Mouse (Mus musculus) fibroblast of lung, adult 2 months (primary cell): ENCODE results near the gene Lbx2.

Experiments used
- DNase-seq: peaks from one replicate; pipeline ENCODE4 v3.0.0-alpha.2; 2011; ENCODE audit warnings: low read depth

Gene Lbx2

GRCm38 (mm10) chr6:83108762-83109668, 22.8 kb downstream of the Lbx2 start, which contains the start of gene Mrpl53:
Mrpl53 (plus strand) TSS chr6:83109040.
- DNase-seq = no peak

- DNase-seq = no peak
These were observed 25.5 kb downstream of the Lbx2 start for GRCm38 (mm10) chr6:83111510-83112136.

GRCm38 (mm10) chr6:83115011-83115671, 29.0 kb downstream of the Lbx2 start, which contains the start of gene Mogs:
Mogs (plus strand) TSS chr6:83115496.
- DNase-seq = peak; percentile 56

GRCm38 (mm10) chr6:83115682-83116372, 29.7 kb downstream of the Lbx2 start:
- no peak for DNase-seq

GRCm38 (mm10) chr6:83116373-83117164, 30.4 kb downstream of the Lbx2 start:
- DNase-seq = no peak

- DNase-seq = no peak
These were observed 30.9 kb downstream of the Lbx2 start for GRCm38 (mm10) chr6:83117165-83117438.

GRCm38 (mm10) chr6:83117616-83118015, 31.4 kb downstream of the Lbx2 start:
- DNase-seq = no peak

GRCm38 (mm10) chr6:83118369-83118768, 32.2 kb downstream of the Lbx2 start:
- DNase-seq = no peak

- no peak for DNase-seq
These were observed 32.9 kb downstream of the Lbx2 start for GRCm38 (mm10) chr6:83118825-83119733.

GRCm38 (mm10) chr6:83119734-83120051, 33.5 kb downstream of the Lbx2 start:
- no peak for DNase-seq

- DNase-seq = peak; percentile 100
These were observed 35.0 kb downstream of the Lbx2 start, which contains the start of gene Wbp1 for GRCm38 (mm10) chr6:83120930-83121862. Wbp1 (minus strand) TSS chr6:83121559.

GRCm38 (mm10) chr6:83121863-83122710, 35.9 kb downstream of the Lbx2 start:
- DNase-seq = no peak

GRCm38 (mm10) chr6:83122961-83123360, 36.8 kb downstream of the Lbx2 start:
- DNase-seq = no peak

- DNase-seq = peak; percentile 81
These were observed 38.7 kb downstream of the Lbx2 start for GRCm38 (mm10) chr6:83124851-83125312.

GRCm38 (mm10) chr6:83125331-83125730, 39.2 kb downstream of the Lbx2 start, which contains the start of gene Ino80b:
Ino80b (minus strand) TSS chr6:83125431.
- DNase-seq = no peak

- DNase-seq = no peak
These were observed 41.3 kb downstream of the Lbx2 start for GRCm38 (mm10) chr6:83127419-83127818.

GRCm38 (mm10) chr6:83131469-83132034, 45.4 kb downstream of the Lbx2 start:
- peak; percentile 51 for DNase-seq
